Mouse (Mus musculus) E14TG2a.4 (cell line): ENCODE results near the gene Gm45716.

Experiments used
- H3K27me3 ChIP-seq: 2 replicates; pipeline ENCODE4 v1.6.1; 2014; ENCODE audit warnings: low read length, control low read depth; ENCODE audit not compliant: insufficient read depth
- H3K36me3 ChIP-seq: 2 replicates; pipeline ENCODE4 v1.6.1; 2014; ENCODE audit warnings: low read length, control low read depth; ENCODE audit not compliant: insufficient read depth
- H3K4me1 ChIP-seq: replicated peaks from 2 replicates; pipeline ENCODE4 v1.6.1; 2014; ENCODE audit warnings: low read depth, low read length, control low read depth
- H3K4me3 ChIP-seq: replicated peaks from 2 replicates; pipeline ENCODE4 v1.5.1; 2014; ENCODE audit warnings: mild to moderate bottlenecking, low read length
- H3K9me3 ChIP-seq: 2 replicates; pipeline ENCODE4 v1.6.1; 2014; ENCODE audit warnings: low read length, control low read depth
- CTCF ChIP-seq: conservative IDR thresholded peaks from 2 replicates; pipeline ENCODE4 v1.5.1; 2014; ENCODE audit warnings: low read length
- NANOG ChIP-seq: IDR thresholded peaks from 2 replicates; pipeline ENCODE4 v1.6.1; 2014; ENCODE audit warnings: borderline replicate concordance, low read length, mixed read lengths
- POU5F1 ChIP-seq: IDR thresholded peaks from 2 replicates; pipeline ENCODE4 v1.6.1; 2014; ENCODE audit warnings: low read length, borderline replicate concordance

Gm45716 gene

GRCm38 (mm10) chr11:90169200-90170013 lies 18.1 kb upstream of the Gm45716 start:
- Histone ChIP-seq H3K4me3 (peak overlapping the region; percentile 35; the same call in 1 of the 2 replicates), H3K27me3 (peaks cover 10% of the 10 kb centered on the region), H3K9me3 (no peaks in the 10 kb centered on the region), H3K4me1 (peaks cover 7% of the 10 kb centered on the region; the same call in 1 of the 2 replicates), H3K36me3 (no peaks in the 10 kb centered on the region)
- TF ChIP-seq CTCF (no peak), NANOG (no peak), POU5F1 (no peak)

- Histone ChIP-seq H3K27me3 (peaks cover 10% of the 10 kb centered on the region), H3K4me3 (peak overlapping the region; percentile 35; the same call in 1 of the 2 replicates), H3K4me1 (peaks cover 7% of the 10 kb centered on the region; the same call in 1 of the 2 replicates), H3K36me3 (no peaks in the 10 kb centered on the region), H3K9me3 (no peaks in the 10 kb centered on the region)
- TF ChIP-seq NANOG (no peak), POU5F1 (no peak), CTCF (peak; percentile 96)
Measured at GRCm38 (mm10) chr11:90170014-90170320, 17.5 kb upstream of the Gm45716 start.

GRCm38 (mm10) chr11:90172331-90172730 lies 15.2 kb upstream of the Gm45716 start:
- Histone ChIP-seq H3K27me3 (peaks cover 10% of the 10 kb centered on the region), H3K9me3 (no peaks in the 10 kb centered on the region), H3K4me3 (no peak overlapping the region), H3K4me1 (peaks cover 7% of the 10 kb centered on the region; the same call in 1 of the 2 replicates), H3K36me3 (no peaks in the 10 kb centered on the region)
- TF ChIP-seq POU5F1 (no peak), NANOG (no peak)

- H3K9me3 ChIP-seq: no peaks in the 10 kb centered on the region
- H3K27me3 ChIP-seq: peaks cover 3% of the 10 kb centered on the region; the same call in 1 of the 2 replicates
- H3K4me1 ChIP-seq: no peaks in the 10 kb centered on the region
- H3K4me3 ChIP-seq: no peak overlapping the region
- TF ChIP-seq POU5F1: no peak
- TF ChIP-seq CTCF: no peak
- no peak for TF ChIP-seq NANOG
- no peaks in the 10 kb centered on the region for H3K36me3 ChIP-seq
Measured at GRCm38 (mm10) chr11:90175634-90176300, 11.7 kb upstream of the Gm45716 start.

GRCm38 (mm10) chr11:90177389-90177788 lies 10.1 kb upstream of the Gm45716 start:
- no peaks in the 10 kb centered on the region for H3K9me3 ChIP-seq
- no peak for TF ChIP-seq POU5F1
- no peak for TF ChIP-seq CTCF
- TF ChIP-seq NANOG: no peak
- H3K36me3 ChIP-seq: no peaks in the 10 kb centered on the region
- H3K4me3 ChIP-seq: no peak overlapping the region
- H3K27me3 ChIP-seq: no peaks in the 10 kb centered on the region; the same call in 1 of the 2 replicates
- H3K4me1 ChIP-seq: peaks cover 3% of the 10 kb centered on the region

- Histone ChIP-seq H3K27me3 (no peaks in the 10 kb centered on the region; the same call in 1 of the 2 replicates), H3K4me3 (no peak overlapping the region), H3K9me3 (no peaks in the 10 kb centered on the region), H3K4me1 (peaks cover 9% of the 10 kb centered on the region), H3K36me3 (no peaks in the 10 kb centered on the region)
- TF ChIP-seq POU5F1: no peak
- TF ChIP-seq NANOG: no peak
- TF ChIP-seq CTCF: no peak; the same call in 1 of the 2 replicates
Measured at GRCm38 (mm10) chr11:90183361-90183760, 4.1 kb upstream of the Gm45716 start.

GRCm38 (mm10) chr11:90184756-90185155 lies 2.7 kb upstream of the Gm45716 start:
- TF ChIP-seq CTCF: no peak
- TF ChIP-seq NANOG: no peak
- no peak for TF ChIP-seq POU5F1
- Histone ChIP-seq H3K36me3 (no peaks in the 10 kb centered on the region), H3K4me1 (peaks cover 9% of the 10 kb centered on the region), H3K4me3 (no peak overlapping the region), H3K9me3 (no peaks in the 10 kb centered on the region), H3K27me3 (no peaks in the 10 kb centered on the region; the same call in 1 of the 2 replicates)

GRCm38 (mm10) chr11:90190156-90190555 lies 2.7 kb downstream of the Gm45716 start:
- H3K9me3 ChIP-seq: no peaks in the 10 kb centered on the region
- no peaks in the 10 kb centered on the region for H3K4me1 ChIP-seq
- no peaks in the 10 kb centered on the region for H3K36me3 ChIP-seq
- no peaks in the 10 kb centered on the region for H3K27me3 ChIP-seq
- TF ChIP-seq POU5F1: no peak
- no peak for TF ChIP-seq NANOG
- TF ChIP-seq CTCF: no peak
- no peak overlapping the region for H3K4me3 ChIP-seq
